ENCODE assay signal across 8 mouse cellular contexts in genomic region chr1:132140171-132140570, GRCm38 (mm10). TPM values are rescaled to one million over a fixed set of nuclear protein-coding genes. Genes with fewer than 3 reads are reported as not detected.
DNase-seq lines count a peak whose midpoint lies in the region; ATAC-seq and TF ChIP-seq lines count a peak whose summit lies in the region.
"Had no signal": no experiment of that assay in that cellular context is flagged by ENCODE, and none has a peak within 500 bp of the region (broad histone marks: within the 10 kb centered on the region; RNA-seq: fewer than 3 reads in every experiment).

No protein-coding gene starts in this region.

- TF ChIP-seq RAD21 in MEL (IDR thresholded peaks at IDR 0.05; ENCODE audit: low read depth, low read length) = no peak; the same call in 1 of the 2 replicates

- H3K27me3 ChIP-seq in intestine, embryonic 14.5 days (replicated peaks; ENCODE audit: control insufficient read depth, insufficient read depth, low read length) = peaks cover 2% of the 10 kb centered on the region; the same call in 1 of the 2 replicates
- 0 out of 2 replicates have a peak, but pooled peaks cover 3% of the 10 kb centered on the region for H3K27me3 ChIP-seq in intestine, embryonic 15.5 days (replicated peaks)
- no peaks in the 10 kb centered on the region for H3K27me3 ChIP-seq in MEL (ENCODE audit: control insufficient read depth in 1 of 2, insufficient read depth in 2 of 2, low read length in 2 of 2)

- WGBS in intestine, embryonic 14.5 days = 52% methylated on average over 10 of the region's 10 CpGs
- WGBS in intestine, embryonic 15.5 days = 53% methylated on average over 10 of the region's 10 CpGs

- TF ChIP-seq EP300 in MEL (IDR thresholded peaks at IDR 0.05; ENCODE audit: low read depth in 1 of 2, low read length in 2 of 2) = no peak

- no peak overlapping the region for H3K4me3 ChIP-seq in intestine, embryonic 14.5 days (ENCODE audit: low read depth, low read length)
- H3K4me3 ChIP-seq in intestine, embryonic 15.5 days (replicated peaks) = no peak overlapping the region
- H3K4me3 ChIP-seq in MEL (ENCODE audit: control insufficient read depth in 1 of 2, insufficient read depth in 1 of 2, low read depth in 2 of 2, low read length in 2 of 2) = no peak overlapping the region

- H3K79me2 ChIP-seq in MEL (ENCODE audit: control insufficient read depth, insufficient read depth, low read length, poor library complexity) = no peaks in the 10 kb centered on the region; the same call in 1 of the 2 replicates

- no peak overlapping the region for H3K4me2 ChIP-seq in intestine, embryonic 14.5 days (ENCODE audit: low read length)
- no peak overlapping the region for H3K4me2 ChIP-seq in intestine, embryonic 15.5 days (replicated peaks)

- H3K27ac ChIP-seq in intestine, embryonic 14.5 days (ENCODE audit: low read depth) = no peak overlapping the region
- no peak overlapping the region for H3K27ac ChIP-seq in intestine, embryonic 15.5 days
- no peak overlapping the region for H3K27ac ChIP-seq in MEL (ENCODE audit: control insufficient read depth, low read depth, low read length)

- no peaks in the 10 kb centered on the region for H3K9me3 ChIP-seq in intestine, embryonic 14.5 days (ENCODE audit: control insufficient read depth, low read length)
- H3K9me3 ChIP-seq in intestine, embryonic 15.5 days = no peaks in the 10 kb centered on the region
- H3K9me3 ChIP-seq in MEL (replicated peaks; ENCODE audit: insufficient read depth, low read length) = no peaks in the 10 kb centered on the region

- peak; percentile 73 for DNase-seq in intestine, embryonic 14.5 days (ENCODE audit: low spot score)
- peak; percentile 83 for DNase-seq in MEL (ENCODE audit: low read depth, low spot score)
- peak; percentile 38 for DNase-seq in c-Kit-positive CD71-positive TER-119-positive erythroid progenitor cells, embryonic 14.5 days (ENCODE audit: low spot score)
- DNase-seq in kidney, postnatal 10 days = peak; percentile 80
- peak; percentile 65 for DNase-seq in retina, embryonic 14.5 days (ENCODE audit: low spot score)
- no peak for DNase-seq in yolk sac, embryonic 10.5 days (ENCODE audit: low spot score)

- TF ChIP-seq CTCF in MEL (IDR thresholded peaks at IDR 0.05 in 2 of 3, conservative IDR thresholded peaks at IDR 0.05 in 1 of 3; ENCODE audit: control insufficient read depth in 1 of 3, insufficient read depth in 1 of 3, low read depth in 2 of 3, low read length in 3 of 3, poor library complexity in 1 of 3, severe bottlenecking in 1 of 3) = peak; percentile 74 to 86 (median 76)

- H3K4me1 ChIP-seq in intestine, embryonic 14.5 days (replicated peaks; ENCODE audit: control insufficient read depth, insufficient read depth, low read length) = peaks cover 4% of the 10 kb centered on the region; the same call in 1 of the 2 replicates
- peaks cover 23% of the 10 kb centered on the region; the same call in 1 of the 2 replicates for H3K4me1 ChIP-seq in intestine, embryonic 15.5 days (replicated peaks)
- peaks cover 0 to 15% of the 10 kb centered on the region in 2 experiments; a peak in 2 of 4 replicates for H3K4me1 ChIP-seq in MEL (ENCODE audit: control insufficient read depth in 1 of 2, insufficient read depth in 2 of 2, low read length in 2 of 2)

- TF ChIP-seq POLR2A in MEL (IDR thresholded peaks at IDR 0.05; ENCODE audit: control insufficient read depth in 1 of 2, insufficient read depth in 1 of 2, low read depth in 1 of 2, low read length in 2 of 2, poor library complexity in 1 of 2) = no peak

- no peak for ATAC-seq in intestine, embryonic 14.5 days (replicated peaks; ENCODE audit: low FRiP score, low TSS enrichment, low read depth)
- no peak for ATAC-seq in intestine, embryonic 15.5 days

- H3K36me3 ChIP-seq in intestine, embryonic 14.5 days (ENCODE audit: control insufficient read depth, insufficient read depth, low read length) = no peaks in the 10 kb centered on the region
- no peaks in the 10 kb centered on the region for H3K36me3 ChIP-seq in intestine, embryonic 15.5 days
- H3K36me3 ChIP-seq in MEL (ENCODE audit: control insufficient read depth in 1 of 2, insufficient read depth in 2 of 2, low read length in 2 of 2) = no peaks in the 10 kb centered on the region

- H3K9ac ChIP-seq in intestine, embryonic 14.5 days (ENCODE audit: low read length) = no peak overlapping the region
- H3K9ac ChIP-seq in intestine, embryonic 15.5 days = no peak overlapping the region
- H3K9ac ChIP-seq in MEL (ENCODE audit: control insufficient read depth, low read depth, low read length, poor library complexity, severe bottlenecking) = no peak overlapping the region

TF ChIP-seq in MEL, 35 proteins besides CTCF, POLR2A, EP300 and RAD21:
- TF ChIP-seq ZNF384 (IDR thresholded peaks at IDR 0.05; ENCODE audit: low read depth, low read length) (no peak), TBP (IDR thresholded peaks at IDR 0.05; ENCODE audit: low read depth, low read length) (no peak), POLR2AphosphoS2 (IDR thresholded peaks at IDR 0.05; ENCODE audit: low read length) (no peak), MAFK (IDR thresholded peaks at IDR 0.05; ENCODE audit: borderline replicate concordance, low read depth, low read length) (no peak), RCOR1 (IDR thresholded peaks at IDR 0.05; ENCODE audit: low read depth, low read length) (no peak), HCFC1 (IDR thresholded peaks at IDR 0.05; ENCODE audit: low read depth, low read length) (0 out of 2 replicates have a peak, but pooled peaks have one; percentile 23)

RNA-seq across cellular contexts. Expression of gene Cdk18, which starts 0.7 kb away (rescaled TPM):
- 7.6 and 7.7 TPM in 2 replicates for polyA plus RNA-seq in intestine, embryonic 14.5 days (2014; fragmentation: Nextera tagmentation; extraction: Ambion mirVana)
- polyA plus RNA-seq in intestine, embryonic 15.5 days (2015; fragmentation: Nextera tagmentation; extraction: Ambion mirVana) = 10.5 and 13.4 TPM in 2 replicates
- total RNA-seq in MEL (2012; rRNA removed) = 0.56 and 1.3 TPM in 2 replicates
- polyA plus RNA-seq in MEL (2012; ENCODE audit: insufficient read depth in 1 of 2, insufficient read length in 2 of 2, low read depth in 1 of 2, low replicate concordance in 2 of 2, missing spikeins in 1 of 2) = 10 to 100 TPM in 1 of 2 experiments, not detected in 1; 15.7 TPM

RNA-seq across cellular contexts. Expression of gene Lemd1, which starts 51.1 kb away (rescaled TPM):
- polyA plus RNA-seq in intestine, embryonic 14.5 days (2014; fragmentation: Nextera tagmentation; extraction: Ambion mirVana) = 0.27 and 0.52 TPM in 2 replicates
- 0.43 and 0.58 TPM in 2 replicates for polyA plus RNA-seq in intestine, embryonic 15.5 days (2015; fragmentation: Nextera tagmentation; extraction: Ambion mirVana)
- total RNA-seq in MEL (2012; rRNA removed) = not detected in 2 replicates
- polyA plus RNA-seq in MEL (2012; ENCODE audit: insufficient read depth in 1 of 2, insufficient read length in 2 of 2, low read depth in 1 of 2, low replicate concordance in 2 of 2, missing spikeins in 1 of 2) = not detected
- polyA plus RNA-seq: heart, embryonic 16.5 days had no signal

RNA-seq across cellular contexts. Expression of gene AC124108.1, which starts 51.1 kb away (rescaled TPM):
- polyA plus RNA-seq in intestine, embryonic 14.5 days (2014; fragmentation: Nextera tagmentation; extraction: Ambion mirVana) = 0.09 TPM in 1 of 2 replicates, not detected in the other
- polyA plus RNA-seq in intestine, embryonic 15.5 days (2015; fragmentation: Nextera tagmentation; extraction: Ambion mirVana) = 0.03 and 0.08 TPM in 2 replicates
- not detected in 2 replicates for total RNA-seq in MEL (2012; rRNA removed)
- not detected for polyA plus RNA-seq in MEL (2012; ENCODE audit: insufficient read depth in 1 of 2, insufficient read length in 2 of 2, low read depth in 1 of 2, low replicate concordance in 2 of 2, missing spikeins in 1 of 2)
- polyA plus RNA-seq: heart, embryonic 16.5 days had no signal
